Mouse (Mus musculus) cerebral cortex, adult 2 months (tissue): ENCODE results near the gene Vps36.

ENCODE experiments used
- WGBS: fragments of 180-500 bp; shearing (Covaris S2); methylation state at CpG from one replicate; pipeline ENCODE4 v1.1.7; 2018; 5-methylcytosine and 5-hydroxymethylcytosine counted together

Gene Vps36

DNA sequence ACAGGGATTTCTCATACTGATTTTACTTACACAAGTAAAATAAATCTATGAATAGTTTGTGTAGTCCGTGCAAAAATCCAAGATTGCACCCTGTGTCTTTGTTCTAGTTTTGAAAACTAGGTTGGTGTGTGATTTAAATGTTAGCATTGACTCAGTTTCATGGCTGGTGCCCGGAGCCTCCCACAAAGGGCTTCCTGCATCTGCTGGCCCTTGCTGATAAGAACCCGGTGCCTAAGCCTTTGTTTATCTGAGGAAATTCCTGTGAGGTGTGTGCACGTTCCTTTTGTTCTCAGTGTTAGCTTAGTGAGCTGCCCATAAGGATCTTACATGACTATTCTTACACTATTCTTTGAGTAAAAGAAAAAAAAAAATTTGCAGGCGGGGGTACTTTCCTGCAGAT, 16.4 kb downstream of the Vps36 start:
- WGBS = 65% methylated on average over 5 of the region's 5 CpGs

DNA sequence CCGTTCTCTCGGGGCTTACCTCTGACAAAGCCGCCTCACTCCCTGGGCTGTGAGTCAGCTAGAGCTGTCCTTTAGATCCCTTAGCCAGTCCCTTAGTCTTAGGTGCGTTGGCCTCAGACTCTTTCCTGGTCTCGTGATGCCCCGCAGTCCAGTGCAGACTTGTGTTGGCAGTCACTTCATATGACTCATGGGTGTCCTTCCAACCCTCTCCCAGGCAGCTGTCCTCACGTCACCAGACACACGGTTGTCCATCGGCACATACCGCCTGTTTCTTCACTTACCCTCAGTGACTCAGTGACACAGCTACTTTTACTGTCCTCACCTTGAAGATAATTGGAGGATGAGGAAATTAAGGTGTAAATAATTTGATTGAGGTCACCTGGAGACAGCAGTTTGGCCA, 22.2 kb downstream of the Vps36 start:
- 96% methylated on average over 10 of the region's 10 CpGs for WGBS

GRCm38 (mm10) chr8:22226361-22226760, 33.8 kb downstream of the Vps36 start:
- WGBS = 56% methylated on average over 8 of the region's 8 CpGs

DNA sequence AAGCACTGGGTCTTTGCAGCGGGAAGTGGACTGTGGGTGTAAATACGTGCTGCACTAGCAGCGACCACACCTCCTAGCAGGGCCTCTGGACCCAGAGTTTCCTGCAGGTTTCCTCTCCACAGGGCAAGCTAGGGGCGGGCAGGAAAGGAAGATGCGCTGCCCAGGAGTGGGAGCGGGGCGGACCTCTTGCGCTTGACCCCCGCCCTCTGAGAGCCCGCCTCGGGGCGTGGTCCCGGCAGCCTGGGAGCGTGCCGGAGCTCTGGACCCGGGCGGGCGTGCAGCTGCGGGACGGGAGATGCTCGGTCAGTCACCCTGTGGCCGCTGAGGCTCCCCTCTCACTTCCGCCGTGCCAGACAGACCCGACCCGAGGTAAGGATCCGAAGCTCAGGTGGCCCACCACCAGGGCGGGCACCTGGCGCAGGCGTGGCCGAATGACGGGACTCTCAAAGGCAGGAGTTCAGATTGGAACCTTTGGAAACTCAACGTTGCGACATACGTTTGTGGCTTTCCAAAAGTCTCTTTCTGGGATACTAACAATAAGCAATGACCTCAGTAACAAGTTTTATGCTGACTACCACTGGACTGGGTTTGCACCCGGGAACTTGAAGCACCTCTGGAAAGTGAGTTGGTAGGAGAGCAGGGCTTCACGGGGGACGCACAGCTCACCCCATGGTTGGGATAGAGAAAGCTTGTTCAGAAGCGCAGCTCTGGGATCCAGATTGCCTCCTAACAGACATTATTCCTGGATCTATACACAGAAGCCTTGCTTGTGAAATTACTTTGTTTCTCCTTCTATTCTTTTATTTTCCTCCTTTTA, 34.7 kb downstream of the Vps36 start, which contains the start of gene Thsd1:
Thsd1 (plus strand) TSS at position 253 of the 817 bp plus-strand sequence.
- 1% methylated on average over 39 of the region's 39 CpGs for WGBS

DNA sequence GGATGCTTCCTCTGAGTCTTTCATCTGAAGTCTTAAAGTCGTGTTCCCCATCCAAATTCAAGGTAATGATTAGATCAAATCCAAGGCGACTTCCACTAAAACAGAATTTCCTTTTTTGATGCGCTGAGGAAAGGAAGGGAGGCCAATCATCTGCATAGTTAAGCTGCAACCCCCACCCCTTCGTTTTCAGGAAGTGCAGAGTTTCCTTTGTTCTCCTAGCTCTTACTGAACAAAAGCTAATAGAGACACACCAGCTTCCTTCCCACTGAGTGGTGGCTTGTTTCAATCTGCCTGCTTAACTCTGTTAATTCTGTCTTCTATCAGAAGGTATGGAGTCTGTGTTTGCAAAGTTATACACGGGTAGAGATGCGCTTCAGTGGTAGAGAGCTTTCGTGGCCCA, 36.0 kb downstream of the Vps36 start:
- 54% methylated on average over 7 of the region's 7 CpGs for WGBS

GRCm38 (mm10) chr8:22242986-22243385, 50.4 kb downstream of the Vps36 start:
- WGBS = 88% methylated on average over 9 of the region's 9 CpGs

GRCm38 (mm10) chr8:22245663-22246062, 53.1 kb downstream of the Vps36 start:
- 80% methylated on average over 1 of the region's 1 CpGs for WGBS

DNA sequence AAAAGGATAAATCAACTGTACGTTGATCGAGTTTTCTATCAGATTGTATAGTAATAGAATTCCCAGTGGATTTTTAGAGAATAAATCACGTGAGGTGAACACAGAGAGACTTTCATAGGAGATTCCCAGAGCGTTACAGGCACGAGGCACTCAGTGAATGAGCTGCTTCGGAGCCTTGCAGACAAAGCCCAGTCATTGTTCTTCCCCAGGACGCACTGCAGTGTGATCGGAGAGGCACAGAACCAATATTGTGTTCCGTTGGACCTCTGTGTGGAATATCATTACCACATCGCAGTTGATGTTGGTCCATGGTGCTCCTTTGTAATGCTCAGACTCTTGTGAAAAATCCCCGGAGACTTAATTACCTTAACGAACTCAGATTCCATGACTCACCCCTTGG, 55.3 kb downstream of the Vps36 start:
- WGBS = 50% methylated on average over 12 of the region's 12 CpGs

DNA sequence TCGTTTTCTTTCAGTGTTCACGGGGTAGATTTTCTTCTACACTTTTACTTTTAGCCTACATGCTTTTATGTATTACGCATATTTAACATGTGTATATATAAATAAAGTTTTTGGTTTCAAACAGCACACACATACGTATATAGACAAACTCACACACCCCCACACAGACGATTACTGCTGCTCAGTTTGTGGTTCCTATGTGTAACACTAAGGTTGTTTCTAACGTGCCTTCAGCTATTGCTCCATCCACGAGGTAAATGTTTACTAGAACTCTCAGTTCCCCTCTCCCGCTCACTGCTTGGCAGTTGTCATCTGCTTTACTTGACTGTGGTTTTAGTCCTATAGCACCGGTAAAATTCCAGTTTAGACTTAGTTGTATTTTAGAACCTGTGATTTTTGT, 56.5 kb downstream of the Vps36 start:
- WGBS = 64% methylated on average over 9 of the region's 9 CpGs

GRCm38 (mm10) chr8:22258946-22259450, 66.4 kb downstream of the Vps36 start:
- WGBS = 85% methylated on average over 18 of the region's 18 CpGs

DNA sequence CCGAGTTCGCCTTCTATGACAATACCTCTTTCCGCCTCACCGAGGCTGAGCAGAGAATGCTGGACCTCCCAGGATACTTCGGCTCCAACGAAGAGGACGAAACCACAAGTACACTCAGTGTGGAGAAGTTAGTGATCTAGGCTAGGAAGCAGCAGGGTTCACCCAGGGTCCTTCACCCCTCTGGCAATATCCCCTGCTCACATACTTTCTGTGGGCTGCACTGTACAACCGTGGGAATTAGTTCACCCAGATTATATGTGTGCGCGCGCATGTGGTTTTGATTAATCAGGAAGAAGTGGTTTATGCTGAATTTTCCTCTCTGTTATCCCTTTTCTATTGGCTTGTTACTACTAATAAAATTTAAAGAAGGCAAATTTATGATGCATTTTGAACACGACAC, 66.9 kb downstream of the Vps36 start:
- WGBS = 76% methylated on average over 12 of the region's 12 CpGs

DNA sequence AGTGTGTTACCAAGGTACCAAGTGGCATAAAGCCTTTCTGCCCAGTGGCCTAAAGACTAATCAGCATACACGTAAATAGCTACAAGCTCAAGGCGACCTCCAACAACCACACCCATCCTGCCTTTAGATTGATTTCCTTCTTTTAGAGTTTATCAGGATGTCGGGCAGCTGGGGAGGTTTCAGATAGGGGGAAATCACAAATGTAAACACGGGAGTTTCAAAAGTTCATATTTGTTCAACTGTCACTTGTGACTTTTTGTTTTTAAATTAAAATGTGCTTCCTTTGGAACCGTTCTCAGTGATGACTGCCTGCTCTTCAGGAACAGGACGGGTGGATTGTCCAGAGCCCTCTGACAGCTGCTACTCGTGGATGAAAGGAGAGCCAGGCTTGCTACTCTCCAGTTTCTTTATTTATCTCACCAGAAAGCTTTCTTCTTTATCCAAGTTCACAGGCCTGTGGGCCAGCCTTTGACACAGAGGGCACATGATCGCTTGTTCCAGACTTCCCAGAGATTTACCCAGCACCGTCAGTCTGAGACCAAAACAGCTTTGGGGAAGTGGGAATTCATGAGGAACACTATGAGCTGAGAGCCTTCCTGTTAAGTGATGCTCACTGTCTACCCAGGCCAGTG, 67.6 kb downstream of the Vps36 start:
- 64% methylated on average over 9 of the region's 9 CpGs for WGBS

DNA sequence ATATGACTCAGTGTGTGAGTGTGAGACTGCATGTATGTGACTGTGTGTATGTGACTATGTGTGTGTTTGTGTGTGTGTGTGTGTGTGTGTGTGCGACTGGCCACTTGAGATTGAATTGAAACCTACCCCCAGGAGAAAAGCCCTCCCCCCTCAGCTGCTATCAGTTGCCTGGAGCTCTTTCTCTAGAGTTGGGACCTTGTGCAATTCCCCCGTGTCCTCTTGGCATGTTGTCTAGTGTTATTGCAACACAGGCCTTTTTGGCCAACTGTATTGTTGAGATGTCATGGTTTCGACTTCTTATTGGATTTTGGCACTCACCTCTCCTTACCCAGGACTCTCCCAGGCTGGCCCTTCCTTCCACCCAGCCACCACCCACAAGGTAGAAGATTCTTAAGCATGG, 69.7 kb downstream of the Vps36 start:
- 76% methylated on average over 3 of the region's 3 CpGs for WGBS

DNA sequence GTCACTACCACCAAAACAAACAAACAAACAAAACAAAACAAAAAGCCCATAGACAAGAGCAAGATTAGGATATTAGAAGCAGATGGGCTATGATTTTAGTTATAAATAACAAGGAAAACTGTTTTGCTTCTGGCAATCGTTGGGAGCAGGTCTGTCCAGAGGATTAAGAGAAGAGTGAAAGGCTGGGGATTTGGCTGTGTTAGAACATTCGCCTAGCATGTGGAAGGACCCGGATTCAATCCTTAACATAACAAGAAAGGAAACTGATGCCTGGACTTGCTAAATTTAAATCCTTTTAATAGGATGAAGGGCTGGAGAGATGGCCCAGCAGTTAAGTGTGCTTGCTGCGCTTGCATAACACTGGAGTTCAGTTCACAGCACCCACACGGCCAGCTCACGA, 71.7 kb downstream of the Vps36 start:
- 65% methylated on average over 6 of the region's 6 CpGs for WGBS

DNA sequence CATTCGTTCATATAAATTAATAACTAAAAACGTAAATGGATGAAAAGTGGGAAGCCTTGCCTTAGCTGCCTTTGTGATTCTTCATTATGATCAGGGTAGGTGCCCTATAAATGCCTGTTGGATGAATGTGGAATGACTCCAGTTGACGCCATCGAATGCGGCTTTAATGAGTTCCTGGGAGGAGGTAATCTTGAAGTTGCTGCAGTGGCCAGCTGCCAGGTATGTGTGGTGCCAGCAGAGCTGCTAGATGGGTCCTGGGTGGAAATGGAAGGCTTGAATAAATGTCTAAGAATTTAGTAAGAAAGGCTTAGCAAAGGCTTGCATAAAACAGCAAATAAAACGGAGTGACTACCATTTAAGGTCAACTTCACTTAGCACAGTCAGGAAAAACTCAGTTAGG, 72.2 kb downstream of the Vps36 start:
- 47% methylated on average over 6 of the region's 6 CpGs for WGBS

DNA sequence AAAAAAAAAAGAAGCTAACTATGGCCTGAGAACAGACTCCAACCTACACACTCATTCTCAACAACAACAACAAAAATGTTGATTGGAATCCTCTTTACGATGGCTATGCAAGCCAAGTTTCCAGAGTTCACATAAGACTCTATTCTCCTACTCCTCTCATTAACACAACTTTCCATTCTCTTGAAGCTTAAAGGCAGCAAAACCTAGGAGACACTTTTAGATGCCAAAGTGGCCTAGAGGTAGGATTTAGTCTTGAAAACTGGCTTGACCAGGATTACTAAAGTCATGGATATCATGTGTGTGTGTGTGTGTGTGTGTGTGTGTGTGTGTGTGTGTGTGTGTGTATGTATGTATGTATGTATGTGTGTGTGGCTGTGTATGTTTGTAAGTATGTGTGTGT, 72.6 kb downstream of the Vps36 start:
- 64% methylated on average over 1 of the region's 1 CpGs for WGBS

GRCm38 (mm10) chr8:22266809-22267208, 74.2 kb downstream of the Vps36 start:
- WGBS = 98% methylated on average over 3 of the region's 3 CpGs
